Mouse (Mus musculus): ENCODE data around the gene Med18.
"Not testable (repeated sequence)": the region's sequence is repeated elsewhere in the genome, so short reads cannot be mapped to it uniquely, and the experiment has no call there.

DNA sequence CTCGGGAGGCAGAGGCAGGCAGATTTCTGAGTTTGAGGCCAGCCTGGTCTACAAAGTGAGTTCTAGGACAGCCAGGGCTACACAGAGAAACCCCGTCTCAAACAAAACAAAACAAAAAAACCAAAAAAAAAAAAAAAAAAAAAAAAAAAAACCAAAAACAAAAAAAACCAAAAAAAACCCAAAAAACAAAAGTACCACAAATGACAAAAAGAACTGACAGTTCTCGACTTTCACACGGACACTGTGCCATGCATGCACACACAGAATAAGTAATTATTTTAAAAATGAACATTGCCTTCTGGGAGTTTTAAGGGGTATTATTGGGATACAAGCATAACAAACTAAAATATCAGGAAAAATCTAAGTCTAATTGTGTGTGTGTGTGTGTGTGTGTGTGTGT is 50.5 kb downstream of the Med18 start:
- not testable (repeated sequence) for TF ChIP-seq CTCF (IDR thresholded peaks at IDR 0.05; ENCODE audit: control insufficient read depth, insufficient read depth, low read length); POLR2A (IDR thresholded peaks at IDR 0.05; ENCODE audit: borderline replicate concordance, control insufficient read depth, low read depth, low read length)

All from bone marrow, adult 2 months (tissue).